Mouse (Mus musculus): Measurements from ENCODE around the gene Slc25a34. TPM values are rescaled to one million over a fixed set of nuclear protein-coding genes. Genes with fewer than 3 reads are reported as not detected.

Slc25a34 gene
- polyA plus RNA-seq, 1 experiment from 2014 or later: not detected

GRCm38 (mm10) chr4:141645988-141646387 lies 22.4 kb upstream of the Slc25a34 start:
- DNase-seq (ENCODE audit: low spot score): no peak

GRCm38 (mm10) chr4:141643118-141643855 lies 19.7 kb upstream of the Slc25a34 start:
- DNase-seq (ENCODE audit: low spot score): no peak

- DNase-seq (ENCODE audit: low spot score): no peak
Observed at GRCm38 (mm10) chr4:141641961-141642811, 18.6 kb upstream of the Slc25a34 start.

GRCm38 (mm10) chr4:141641353-141641771 lies 17.7 kb upstream of the Slc25a34 start:
- no peak for DNase-seq (ENCODE audit: low spot score)

GRCm38 (mm10) chr4:141639474-141639873 lies 15.9 kb upstream of the Slc25a34 start:
- no peak for DNase-seq (ENCODE audit: low spot score)

GRCm38 (mm10) chr4:141636693-141637092 lies 13.1 kb upstream of the Slc25a34 start:
- no peak for DNase-seq (ENCODE audit: low spot score)

- no peak for DNase-seq (ENCODE audit: low spot score)
Observed at GRCm38 (mm10) chr4:141635991-141636390, 12.4 kb upstream of the Slc25a34 start.

- DNase-seq (ENCODE audit: low spot score): no peak
Observed at GRCm38 (mm10) chr4:141632111-141632873, 8.7 kb upstream of the Slc25a34 start.

GRCm38 (mm10) chr4:141631250-141631649 lies 7.6 kb upstream of the Slc25a34 start:
- DNase-seq (ENCODE audit: low spot score): no peak

GRCm38 (mm10) chr4:141630021-141630420 lies 6.4 kb upstream of the Slc25a34 start:
- DNase-seq (ENCODE audit: low spot score): no peak

- no peak for DNase-seq (ENCODE audit: low spot score)
Observed at GRCm38 (mm10) chr4:141628661-141629060, 5.0 kb upstream of the Slc25a34 start.

GRCm38 (mm10) chr4:141627502-141627901 lies 3.9 kb upstream of the Slc25a34 start:
- no peak for DNase-seq (ENCODE audit: low spot score)

- no peak for DNase-seq (ENCODE audit: low spot score)
Observed at GRCm38 (mm10) chr4:141625774-141626550, 2.3 kb upstream of the Slc25a34 start.

GRCm38 (mm10) chr4:141624983-141625773 lies 1.6 kb upstream of the Slc25a34 start:
- DNase-seq (ENCODE audit: low spot score): peak; percentile 46

GRCm38 (mm10) chr4:141624134-141624533 lies 513 bp upstream of the Slc25a34 start:
- DNase-seq (ENCODE audit: low spot score): no peak

GRCm38 (mm10) chr4:141623037-141623436 lies 584 bp downstream of the Slc25a34 start:
- no peak for DNase-seq (ENCODE audit: low spot score)

- DNase-seq (ENCODE audit: low spot score): no peak
Observed at GRCm38 (mm10) chr4:141622580-141622979, 1.0 kb downstream of the Slc25a34 start.

GRCm38 (mm10) chr4:141622091-141622490 lies 1.5 kb downstream of the Slc25a34 start:
- no peak for DNase-seq (ENCODE audit: low spot score)

- no peak for DNase-seq (ENCODE audit: low spot score)
Observed at GRCm38 (mm10) chr4:141621297-141621696, 2.3 kb downstream of the Slc25a34 start.

- DNase-seq (ENCODE audit: low spot score): no peak
Observed at GRCm38 (mm10) chr4:141619299-141619883, 4.2 kb downstream of the Slc25a34 start.
